ENCODE assay signal across 8 mouse cellular contexts in genomic region chr8:90956390-90956789, GRCm38 (mm10).
DNase-seq lines count a peak whose midpoint lies in the region; ATAC-seq lines count a peak whose summit lies in the region.

No protein-coding gene starts in this region.

- H3K27ac ChIP-seq in kidney, embryonic 16.5 days (ENCODE audit: low read length) = peak overlapping the region; percentile 60
- peak overlapping the region; percentile 60; the same call in 1 of the 2 replicates for H3K27ac ChIP-seq in embryonic facial prominence, embryonic 15.5 days (replicated peaks)
- H3K27ac ChIP-seq in intestine, embryonic 15.5 days = no peak overlapping the region
- no peak overlapping the region for H3K27ac ChIP-seq in neural tube, embryonic 12.5 days

- no peak for DNase-seq in kidney, adult 8-10 months
- no peak for DNase-seq in adrenal gland, postnatal 36 days
- no peak for DNase-seq in testis, postnatal 10 days (ENCODE audit: low spot score)
- no peak for DNase-seq in layer of hippocampus, adult 18-20 months (ENCODE audit: low spot score in 2 of 2)

- peak overlapping the region; percentile 70 for H3K4me2 ChIP-seq in kidney, embryonic 16.5 days (replicated peaks; ENCODE audit: low read depth, low read length)
- H3K4me2 ChIP-seq in embryonic facial prominence, embryonic 15.5 days (replicated peaks) = peak overlapping the region; percentile 47
- peak overlapping the region; percentile 54 for H3K4me2 ChIP-seq in intestine, embryonic 15.5 days (replicated peaks)
- peak overlapping the region; percentile 70 for H3K4me2 ChIP-seq in neural tube, embryonic 12.5 days (replicated peaks)

- H3K9ac ChIP-seq in kidney, embryonic 16.5 days (replicated peaks; ENCODE audit: low read length) = peak overlapping the region; percentile 70
- H3K9ac ChIP-seq in embryonic facial prominence, embryonic 15.5 days = no peak overlapping the region
- H3K9ac ChIP-seq in intestine, embryonic 15.5 days = peak overlapping the region; percentile 11; the same call in 1 of the 2 replicates
- peak overlapping the region; percentile 52 for H3K9ac ChIP-seq in neural tube, embryonic 12.5 days

- H3K4me1 ChIP-seq in kidney, embryonic 16.5 days (ENCODE audit: insufficient read depth, low read length) = peaks cover 20% of the 10 kb centered on the region
- H3K4me1 ChIP-seq in embryonic facial prominence, embryonic 15.5 days = peaks cover 27% of the 10 kb centered on the region
- H3K4me1 ChIP-seq in intestine, embryonic 15.5 days (replicated peaks) = peaks cover 9% of the 10 kb centered on the region
- peaks cover 22% of the 10 kb centered on the region for H3K4me1 ChIP-seq in neural tube, embryonic 12.5 days

- H3K4me3 ChIP-seq in kidney, embryonic 16.5 days (ENCODE audit: low read length) = peak overlapping the region; percentile 48
- H3K4me3 ChIP-seq in embryonic facial prominence, embryonic 15.5 days (replicated peaks) = peak overlapping the region; percentile 36
- peak overlapping the region; percentile 25 for H3K4me3 ChIP-seq in intestine, embryonic 15.5 days (replicated peaks)
- H3K4me3 ChIP-seq in neural tube, embryonic 12.5 days = peak overlapping the region; percentile 37

- 0 out of 2 replicates have a peak, but pooled peaks cover 2% of the 10 kb centered on the region for H3K36me3 ChIP-seq in kidney, embryonic 16.5 days (ENCODE audit: insufficient read depth, low read length)
- 0 out of 2 replicates have a peak, but pooled peaks cover 2% of the 10 kb centered on the region for H3K36me3 ChIP-seq in embryonic facial prominence, embryonic 15.5 days
- H3K36me3 ChIP-seq in intestine, embryonic 15.5 days = no peaks in the 10 kb centered on the region
- H3K36me3 ChIP-seq in neural tube, embryonic 12.5 days = no peaks in the 10 kb centered on the region; the same call in 1 of the 2 replicates

- ATAC-seq in kidney, embryonic 16.5 days (ENCODE audit: low FRiP score, low TSS enrichment) = no peak
- no peak for ATAC-seq in embryonic facial prominence, embryonic 15.5 days (ENCODE audit: insufficient number of reproducible peaks, low FRiP score, low TSS enrichment, low read depth)
- no peak for ATAC-seq in intestine, embryonic 15.5 days
- ATAC-seq in neural tube, embryonic 12.5 days (ENCODE audit: low FRiP score, low read depth) = no peak

- WGBS in kidney, embryonic 16.5 days = 28% methylated on average over 9 of the region's 9 CpGs
- WGBS in embryonic facial prominence, embryonic 15.5 days = 25% methylated on average over 9 of the region's 9 CpGs
- 51% methylated on average over 9 of the region's 9 CpGs for WGBS in intestine, embryonic 15.5 days
- 42% methylated on average over 9 of the region's 9 CpGs for WGBS in neural tube, embryonic 12.5 days

- H3K27me3 ChIP-seq in kidney, embryonic 16.5 days (ENCODE audit: insufficient read depth, low read length) = no peaks in the 10 kb centered on the region
- H3K27me3 ChIP-seq in embryonic facial prominence, embryonic 15.5 days = no peaks in the 10 kb centered on the region
- H3K27me3 ChIP-seq in intestine, embryonic 15.5 days (replicated peaks) = no peaks in the 10 kb centered on the region
- H3K27me3 ChIP-seq in neural tube, embryonic 12.5 days (replicated peaks) = no peaks in the 10 kb centered on the region

- H3K9me3 ChIP-seq in kidney, embryonic 16.5 days (ENCODE audit: low read length) = no peaks in the 10 kb centered on the region
- H3K9me3 ChIP-seq in embryonic facial prominence, embryonic 15.5 days (replicated peaks) = no peaks in the 10 kb centered on the region
- H3K9me3 ChIP-seq in intestine, embryonic 15.5 days = no peaks in the 10 kb centered on the region
- no peaks in the 10 kb centered on the region for H3K9me3 ChIP-seq in neural tube, embryonic 12.5 days

Comparison
In these comparisons a context has a peak if more than half of its experiments do, and no peak if none do; other contexts are left out.
1. H3K27ac ChIP-seq: peak in kidney, embryonic 16.5 days (single experiment) and embryonic facial prominence, embryonic 15.5 days (single experiment); none in intestine, embryonic 15.5 days (single experiment) and neural tube, embryonic 12.5 days (single experiment).
2. Peak in every context shown above with its lines, with median percentiles within 50 percentile points of each other: H3K4me2 ChIP-seq and H3K4me3 ChIP-seq.